Mouse (Mus musculus): ENCODE data around the gene Cdk15.

The Cdk15 gene

GRCm38 (mm10) chr1:59333386-59333759 lies 76.7 kb downstream of the Cdk15 start:
- DNase-seq = no peak

DNA sequence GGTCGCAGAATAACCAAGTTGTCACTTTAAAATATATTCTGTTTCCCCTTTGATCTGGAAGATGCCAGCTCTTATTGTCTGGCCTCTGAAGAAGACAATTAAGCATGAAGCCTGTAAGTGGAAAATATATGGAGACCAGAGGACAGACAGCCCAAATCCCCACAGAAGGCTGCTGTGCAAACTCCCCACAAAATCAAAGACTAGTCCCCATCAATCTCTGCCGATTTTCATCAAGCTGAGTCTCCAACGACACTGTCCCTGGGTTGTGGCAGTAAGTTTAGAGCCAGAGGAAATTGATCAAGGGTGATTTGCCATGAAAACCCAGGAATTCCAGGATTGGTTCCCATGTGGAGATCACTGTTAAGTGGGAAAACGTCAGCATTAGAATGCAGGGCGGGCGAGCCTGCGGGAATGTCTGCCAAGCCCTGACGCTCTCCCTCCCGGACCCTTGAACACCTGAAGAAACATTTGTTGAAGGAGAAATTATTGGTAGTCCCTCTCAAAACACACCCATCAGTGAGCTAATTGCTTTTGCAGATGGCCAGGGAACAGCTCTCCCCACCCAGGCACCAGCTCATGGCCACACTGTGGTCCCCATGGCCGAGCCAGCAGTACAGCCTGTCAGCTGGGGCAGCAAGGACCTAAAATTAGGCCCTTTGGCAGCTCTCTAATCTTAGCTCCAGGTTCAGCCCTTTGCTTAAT lies 77.3 kb downstream of the Cdk15 start:
- DNase-seq = no peak

GRCm38 (mm10) chr1:59334562-59334890 lies 77.8 kb downstream of the Cdk15 start:
- no peak for DNase-seq

DNA sequence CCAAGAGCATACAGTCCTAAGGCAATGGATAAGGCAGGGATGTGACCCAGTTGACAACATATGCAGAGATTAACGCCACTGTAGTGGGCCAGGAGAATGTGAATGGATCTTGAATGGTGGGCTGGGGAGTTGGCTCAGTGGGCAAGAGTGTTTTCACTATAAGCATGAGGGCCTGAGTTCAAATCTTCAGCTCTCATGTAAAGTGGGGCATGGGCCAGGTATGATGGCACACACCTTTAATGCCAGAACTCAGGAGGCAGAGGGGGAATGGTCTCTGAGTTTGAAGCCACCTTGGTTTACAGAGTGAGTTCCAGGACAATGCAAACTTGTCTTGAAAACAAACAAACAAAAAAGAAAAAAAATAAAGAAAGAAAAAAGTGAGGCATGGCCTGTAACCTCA lies 79.5 kb downstream of the Cdk15 start:
- no peak for DNase-seq

- DNase-seq = no peak
Observed at GRCm38 (mm10) chr1:59340814-59341588, 84.3 kb downstream of the Cdk15 start.

GRCm38 (mm10) chr1:59341697-59342096 lies 85.0 kb downstream of the Cdk15 start:
- no peak for DNase-seq

- no peak for DNase-seq
Observed at GRCm38 (mm10) chr1:59342146-59342545, 85.4 kb downstream of the Cdk15 start.

DNA sequence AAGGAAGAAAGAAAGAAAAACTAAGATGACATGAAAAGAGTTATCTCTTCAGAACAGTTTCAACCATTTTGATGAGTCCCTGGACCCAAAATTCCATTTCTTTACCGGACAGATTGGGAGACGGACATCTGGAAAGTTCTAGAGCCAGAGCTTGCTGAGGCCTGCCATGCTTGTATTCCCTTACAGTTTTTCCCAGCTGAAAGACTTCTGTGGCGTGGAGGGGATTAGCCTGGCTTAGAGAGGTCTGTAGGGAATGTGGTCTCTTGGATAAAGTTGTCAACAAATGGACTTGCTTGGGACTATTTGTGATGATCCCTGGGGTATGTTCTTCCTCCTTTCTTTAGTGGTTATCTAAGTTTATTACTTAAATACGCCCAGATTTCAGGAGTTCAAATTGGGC lies 96.0 kb downstream of the Cdk15 start:
- DNase-seq = no peak

GRCm38 (mm10) chr1:59355440-59355839 lies 98.7 kb downstream of the Cdk15 start:
- no peak for DNase-seq

DNA sequence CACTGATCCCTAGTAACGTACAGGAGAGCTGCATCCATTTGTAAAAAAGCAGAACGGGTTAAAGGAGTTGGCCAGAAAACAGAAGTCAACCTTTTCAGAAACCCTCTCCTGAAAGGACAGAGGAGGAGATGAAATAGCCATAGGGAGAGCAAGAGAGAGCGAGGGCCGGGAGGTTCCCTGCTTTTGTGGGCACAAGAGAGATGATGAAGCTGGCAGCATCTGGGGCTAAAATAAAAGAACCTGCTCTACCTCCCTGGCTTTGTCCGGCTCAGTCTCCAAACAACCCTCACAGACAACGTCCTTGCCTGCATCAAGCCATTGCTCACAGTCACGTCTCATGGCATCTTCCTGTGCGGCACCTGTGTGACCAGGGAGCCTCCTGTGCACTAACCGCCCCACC lies 102.4 kb downstream of the Cdk15 start:
- DNase-seq = no peak

DNA sequence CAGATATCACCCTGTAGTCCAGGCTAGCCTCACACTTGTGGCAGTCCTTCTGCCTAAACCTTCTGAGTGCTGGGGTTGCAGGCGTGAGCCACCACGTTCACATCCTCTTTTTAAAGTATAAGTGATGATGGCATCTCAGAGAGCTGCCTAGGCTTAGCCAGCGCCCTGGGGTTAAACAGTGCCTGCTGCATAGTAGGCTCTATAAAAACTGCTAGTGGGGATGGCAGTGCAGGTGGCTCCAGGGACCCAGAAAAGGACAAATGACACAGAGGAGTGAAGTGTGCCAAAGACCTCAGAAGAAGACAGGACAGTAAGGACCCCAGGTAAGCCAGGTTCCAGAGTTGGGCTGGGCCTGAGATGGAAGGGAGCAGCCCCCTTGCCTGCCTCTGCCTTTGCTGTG lies 104.1 kb downstream of the Cdk15 start:
- no peak for DNase-seq

DNA sequence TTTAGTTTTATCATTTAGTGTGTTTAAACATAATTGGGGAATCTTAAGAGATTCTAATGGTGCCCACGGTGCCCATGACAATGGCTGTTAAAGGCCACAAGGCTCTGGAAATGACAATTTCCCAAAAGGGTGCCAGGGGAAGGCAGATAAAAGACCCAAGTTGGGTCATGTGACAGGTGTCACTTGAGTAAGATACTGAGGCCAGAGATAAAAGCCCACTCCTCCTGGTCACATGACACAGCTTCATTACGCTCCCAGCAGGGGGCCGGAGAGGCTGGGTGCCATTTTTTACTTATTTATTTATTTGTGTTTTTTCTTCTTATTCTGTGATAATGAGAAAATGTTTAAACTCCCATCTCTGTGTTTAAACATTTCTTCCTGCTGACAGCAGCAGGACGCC lies 104.8 kb downstream of the Cdk15 start:
- DNase-seq = no peak

- no peak for DNase-seq
Observed at GRCm38 (mm10) chr1:59361966-59362365, 105.3 kb downstream of the Cdk15 start.

DNA sequence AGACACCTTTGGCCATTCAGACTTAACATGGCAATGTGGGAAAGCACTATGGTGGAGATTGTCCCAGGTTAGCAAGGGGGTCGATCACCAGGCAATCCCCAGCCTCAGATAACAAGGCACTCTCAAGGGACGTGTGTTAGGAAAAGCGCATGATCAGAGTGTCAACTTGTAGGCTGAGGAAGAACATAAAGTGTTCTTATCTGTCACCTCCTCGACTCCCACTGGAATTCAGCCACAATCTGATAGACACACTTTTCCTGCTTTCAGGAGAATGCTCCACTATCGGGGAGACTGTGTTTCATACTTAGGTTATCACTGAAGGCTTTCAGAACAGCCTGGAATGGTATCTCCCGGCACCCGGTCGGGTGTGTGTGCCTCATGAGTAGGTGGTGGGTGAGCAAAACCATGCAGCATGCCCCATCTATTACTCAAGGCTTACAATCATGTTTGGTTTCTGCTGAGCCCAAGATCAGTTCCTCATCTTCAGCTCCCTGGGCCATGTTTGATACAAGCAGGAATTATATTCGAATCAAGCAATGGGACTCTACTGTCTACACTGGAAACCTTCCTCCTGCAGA lies 107.8 kb downstream of the Cdk15 start:
- no peak for DNase-seq

GRCm38 (mm10) chr1:59367928-59368648 lies 111.4 kb downstream of the Cdk15 start:
- DNase-seq = no peak

DNA sequence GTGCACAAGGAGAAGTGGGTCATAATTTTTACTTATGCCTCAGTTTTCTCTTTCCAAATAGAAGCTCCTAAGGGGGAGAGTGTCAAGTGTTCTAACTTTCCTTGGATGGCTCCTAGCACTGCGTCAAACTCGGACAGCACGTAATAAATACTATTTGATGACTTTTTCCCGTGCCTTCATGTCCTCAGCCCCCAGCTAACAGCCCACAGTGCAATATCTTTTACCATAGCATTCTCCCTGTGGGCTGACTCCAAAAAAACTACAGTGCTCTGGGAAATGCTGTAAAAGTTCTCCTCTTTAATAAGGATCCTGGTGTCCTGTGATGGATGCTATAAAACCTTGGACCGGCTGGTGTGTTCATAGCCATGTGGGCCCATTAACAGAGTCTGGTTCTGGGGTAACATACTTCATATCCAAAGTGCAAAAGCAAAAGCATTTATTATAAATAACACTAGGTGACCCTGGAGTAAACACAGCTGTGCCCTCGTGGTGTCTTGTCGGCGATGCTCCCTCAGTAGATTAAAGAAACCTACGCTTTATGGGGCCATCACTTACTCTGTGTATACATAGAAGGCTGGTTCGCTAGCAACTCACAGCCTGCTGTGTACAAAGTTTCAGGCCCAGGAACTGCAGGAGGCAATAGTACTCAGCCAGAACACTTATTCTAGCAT lies 112.1 kb downstream of the Cdk15 start:
- no peak for DNase-seq

- no peak for DNase-seq
Observed at GRCm38 (mm10) chr1:59369320-59369685, 112.6 kb downstream of the Cdk15 start.

DNA sequence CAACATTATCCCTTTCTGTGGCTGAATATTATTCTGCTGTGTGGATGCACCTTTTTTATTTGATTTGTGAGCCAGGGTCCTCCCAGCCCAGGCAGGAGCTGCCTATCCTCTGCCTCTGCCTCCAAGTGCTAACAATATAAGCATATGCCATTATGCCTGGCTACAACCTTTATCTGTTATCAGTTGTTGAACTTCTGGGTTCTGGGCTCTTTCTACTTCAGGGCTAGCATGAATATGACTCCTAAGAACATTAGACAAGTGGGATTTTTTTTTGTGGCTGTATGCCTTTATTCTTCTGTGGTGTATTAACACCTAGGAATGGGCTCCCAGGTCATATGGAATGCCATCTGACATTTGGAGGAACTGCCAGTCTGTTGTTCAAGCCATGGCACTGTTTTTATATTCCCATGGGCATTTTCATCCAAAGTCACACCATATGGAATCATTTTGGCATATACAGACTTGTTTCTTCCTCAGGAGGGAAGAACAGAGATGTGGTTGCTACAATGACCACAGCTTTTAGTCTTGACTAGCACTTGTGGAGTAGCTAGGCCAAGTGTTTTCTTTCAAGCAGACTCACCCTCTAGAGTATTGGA lies 113.7 kb downstream of the Cdk15 start:
- DNase-seq = no peak

DNA sequence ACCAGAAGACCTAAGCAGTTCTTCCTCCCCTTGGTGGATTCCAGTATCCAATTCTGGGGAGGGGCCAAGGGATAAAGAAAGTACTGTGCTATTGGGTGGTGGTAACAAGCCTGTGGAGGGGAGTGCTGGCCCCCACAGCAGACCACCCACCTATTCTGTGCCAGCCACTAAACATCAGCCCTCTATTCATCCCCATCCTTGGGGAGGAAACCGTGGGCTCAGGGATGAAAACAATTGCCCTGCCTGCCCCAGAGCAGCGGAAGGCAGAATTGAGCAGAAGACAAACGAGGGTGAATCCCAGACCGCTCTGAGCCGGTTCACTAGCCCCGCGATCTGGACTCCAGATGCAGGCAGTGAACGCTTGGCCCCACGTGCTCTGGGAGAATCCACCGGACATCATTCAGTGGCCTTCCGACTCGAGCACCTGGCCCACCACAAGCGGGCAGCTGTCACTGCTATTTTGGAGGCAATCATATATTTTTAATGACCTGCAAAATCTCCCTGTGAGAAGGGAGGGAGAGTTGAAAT lies 119.4 kb downstream of the Cdk15 start:
- no peak for DNase-seq

DNA sequence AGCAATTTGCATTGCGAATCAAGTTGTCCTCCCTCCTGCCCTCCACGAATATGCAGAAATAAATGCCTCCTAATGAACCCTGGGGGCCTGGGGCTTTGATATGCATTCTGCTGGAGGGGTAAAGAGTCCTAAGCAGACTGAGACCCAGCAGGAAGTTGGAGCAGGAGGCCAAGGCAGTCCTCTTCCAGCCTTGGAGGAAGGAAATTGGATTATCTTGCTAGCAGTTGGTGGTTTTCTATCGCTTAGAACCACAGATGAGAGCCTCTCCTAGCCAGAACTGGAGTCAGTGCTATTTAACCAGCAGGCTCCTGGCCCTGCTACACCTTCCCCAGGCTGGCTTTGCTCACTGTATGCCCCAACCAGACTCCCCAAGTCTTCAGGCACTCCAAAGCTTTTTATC lies 119.9 kb downstream of the Cdk15 start:
- no peak for DNase-seq

GRCm38 (mm10) chr1:59377312-59377711 lies 120.6 kb downstream of the Cdk15 start:
- no peak for DNase-seq

- no peak for DNase-seq
Observed at GRCm38 (mm10) chr1:59380926-59381325, 124.2 kb downstream of the Cdk15 start.

DNA sequence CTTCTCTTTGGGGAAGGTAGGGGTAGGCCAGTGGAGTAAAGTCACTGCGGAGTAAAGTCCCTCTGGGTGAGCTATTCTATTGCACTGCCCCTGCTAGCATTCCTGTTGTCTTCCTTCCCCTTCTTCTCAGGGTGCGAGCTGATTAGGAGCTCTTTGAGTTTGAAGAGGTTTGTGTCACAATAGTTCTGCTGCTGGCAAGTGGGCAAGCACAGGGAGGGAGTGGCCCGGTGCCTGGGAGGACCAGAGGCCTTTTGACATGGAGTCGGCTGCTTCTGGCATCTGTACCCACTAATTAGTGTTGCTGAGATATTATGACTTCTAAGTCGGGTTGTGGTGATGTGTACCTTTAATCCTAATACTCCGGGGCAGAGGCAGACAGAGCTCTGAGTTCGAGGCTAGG lies 124.8 kb downstream of the Cdk15 start:
- DNase-seq = no peak

Measured in right cerebral cortex, postnatal 25 days (tissue).